Mouse (Mus musculus) brown adipose tissue, adult 24 weeks (tissue): ENCODE data around the gene Rtp3. TPM values are rescaled to one million over a fixed set of nuclear protein-coding genes. Genes with fewer than 3 reads are reported as not detected.

Experiments used
- H3K27ac ChIP-seq: fragments of 200-500 bp; replicated peaks from 2 replicates; pipeline ENCODE4 v1.5.1; 2012; ENCODE audit warnings: low read depth, mild to moderate bottlenecking, low read length
- H3K4me1 ChIP-seq: fragments of 200-500 bp; 2 replicates; pipeline ENCODE4 v1.6.1; 2012; ENCODE audit warnings: low read length, mixed read lengths; ENCODE audit not compliant: control insufficient read depth, insufficient read depth, insufficient read length
- H3K4me3 ChIP-seq: fragments of 200-500 bp; 2 replicates; pipeline ENCODE4 v1.5.1; 2012; ENCODE audit warnings: low read depth, mild to moderate bottlenecking, low read length, moderate library complexity; ENCODE audit not compliant: insufficient read depth
- polyA plus RNA-seq: library from polyadenylated mRNA; stranded (reverse); fragments of >200 nt; gene quantifications from 2 replicates; pipeline ENCODE4 v1.2.4, GENCODE M21; 2012; ENCODE audit not compliant: missing spikeins, insufficient read depth, insufficient read length

Rtp3 gene
- polyA plus RNA-seq, 1 experiment, result 2.2 TPM

DNA sequence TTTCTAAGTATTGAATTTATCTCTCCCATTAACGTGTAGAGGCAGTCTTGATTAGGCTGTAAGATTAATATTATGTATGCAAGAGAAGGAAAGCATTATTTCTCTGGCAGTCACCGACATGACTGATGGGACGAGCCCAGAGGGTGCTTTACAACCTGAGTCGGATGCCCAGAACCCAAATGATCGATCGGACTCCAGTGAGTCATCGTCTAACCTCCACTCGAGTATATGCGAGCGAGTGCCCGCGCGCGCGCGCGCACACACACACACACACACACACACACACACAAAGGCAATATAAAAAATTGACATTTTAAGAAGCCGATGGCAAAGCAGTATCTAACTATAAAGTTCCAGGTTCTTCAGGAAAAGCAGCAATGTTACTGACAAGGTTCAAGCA, 45.0 kb downstream of the Rtp3 start:
- Histone ChIP-seq H3K4me3 (no peak overlapping the region), H3K4me1 (no peaks in the 10 kb centered on the region), H3K27ac (no peak overlapping the region)

DNA sequence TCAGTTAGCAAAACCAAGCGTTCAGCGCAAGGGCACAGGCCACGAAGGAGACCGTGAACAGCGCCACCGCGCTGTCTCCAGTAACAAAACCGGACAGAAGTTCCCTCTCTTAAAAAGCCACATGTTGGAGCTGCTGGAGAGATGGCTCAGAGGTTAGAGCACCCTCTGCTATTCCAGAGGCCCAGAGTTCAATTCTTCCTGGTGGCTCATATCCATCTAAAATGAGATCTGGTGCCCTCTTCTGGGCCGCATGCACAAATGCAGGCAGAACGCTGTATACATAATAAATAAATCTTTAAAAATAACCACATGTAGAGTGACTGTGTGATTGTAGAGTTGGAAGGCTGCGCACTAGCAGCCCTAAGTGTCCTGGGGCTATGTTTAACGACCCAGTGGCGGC, 46.1 kb downstream of the Rtp3 start:
- no peaks in the 10 kb centered on the region for H3K4me1 ChIP-seq
- H3K27ac ChIP-seq, result no peak overlapping the region
- no peak overlapping the region for H3K4me3 ChIP-seq

DNA sequence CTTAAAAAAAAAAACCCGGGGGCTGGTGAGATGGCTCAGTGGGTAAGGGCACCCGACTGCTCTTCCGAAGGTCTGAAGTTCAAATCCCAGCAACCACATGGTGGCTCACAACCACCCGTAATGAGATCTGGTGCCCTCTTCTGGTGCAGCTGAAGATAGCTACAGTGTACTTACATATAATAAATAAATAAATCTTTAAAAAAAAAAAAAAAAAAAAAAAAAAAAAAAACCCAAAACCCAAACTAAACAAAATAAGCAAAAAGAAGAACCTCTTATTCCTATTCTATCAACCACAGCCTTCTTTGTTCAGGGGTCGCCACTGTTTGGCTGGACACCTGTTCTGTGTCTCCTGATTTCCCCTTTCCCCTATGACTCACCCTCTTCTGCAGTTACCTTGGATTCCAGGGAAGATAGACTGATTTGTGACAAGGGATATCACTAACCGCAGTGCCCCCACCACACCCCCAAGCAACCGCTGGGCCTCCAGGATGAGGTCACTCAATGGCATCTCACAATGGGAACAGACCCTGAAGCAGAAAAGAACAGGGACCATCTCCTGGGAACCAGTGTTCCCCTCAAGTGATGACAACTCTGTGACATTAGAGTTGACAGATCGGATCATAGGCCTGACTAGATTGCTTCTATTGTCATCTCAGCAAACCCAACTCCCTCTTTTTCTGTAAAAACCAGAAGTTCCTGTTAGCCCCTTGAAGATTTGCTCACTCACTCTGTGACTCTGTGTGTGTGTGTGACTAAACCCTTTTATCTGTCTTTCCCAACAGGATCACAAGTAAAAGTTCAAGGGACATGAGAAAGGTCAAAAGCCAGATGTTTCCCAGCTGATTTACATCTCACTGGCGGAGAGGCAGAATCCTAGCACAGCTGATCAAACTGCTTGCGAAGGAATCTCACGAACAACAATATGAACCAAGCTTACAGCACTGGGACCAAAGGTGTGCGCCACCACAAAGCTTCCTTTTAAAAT, 52.6 kb downstream of the Rtp3 start:
- Histone ChIP-seq H3K4me1 (no peaks in the 10 kb centered on the region), H3K4me3 (no peak overlapping the region), H3K27ac (no peak overlapping the region)

DNA sequence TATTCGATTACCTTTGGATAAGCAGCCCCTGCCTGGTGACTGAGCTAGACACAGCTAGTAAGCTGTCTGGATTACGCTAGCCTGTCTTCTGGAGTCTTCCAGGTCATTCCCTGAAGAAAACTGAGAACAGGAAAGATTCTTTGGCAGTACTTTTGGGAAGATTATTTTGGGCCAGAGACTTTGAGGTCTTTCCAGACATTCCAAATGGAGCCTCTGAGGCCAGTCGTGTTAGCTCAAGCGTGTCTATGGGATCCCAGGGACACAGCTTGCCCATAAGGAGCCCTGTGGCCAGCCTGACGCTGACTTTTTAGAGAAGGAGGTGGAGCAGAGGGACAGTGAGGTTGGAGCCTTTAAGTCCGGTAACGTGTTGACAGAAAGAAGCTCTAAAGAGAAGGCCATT, 54.4 kb downstream of the Rtp3 start:
- Histone ChIP-seq H3K4me1 (no peaks in the 10 kb centered on the region), H3K4me3 (no peak overlapping the region), H3K27ac (no peak overlapping the region)

Other genes with a start within 250 kb of the Rtp3 start
- 17.2 and 23.5 TPM in 2 replicates for gene Myl3, start 248.7 kb downstream of the Rtp3 start, polyA plus RNA-seq
- gene Pth1r, start 243.4 kb downstream of the Rtp3 start, polyA plus RNA-seq, result 23.3 and 25.4 TPM in 2 replicates
- gene Prss42, start 192.4 kb downstream of the Rtp3 start, polyA plus RNA-seq, result not detected in 2 replicates
- gene Prss44, start 176.6 kb downstream of the Rtp3 start, polyA plus RNA-seq, result not detected in 2 replicates
- not detected in 2 replicates for gene Prss43, start 163.9 kb downstream of the Rtp3 start, polyA plus RNA-seq
- not detected in 2 replicates for gene Prss45, start 156.0 kb downstream of the Rtp3 start, polyA plus RNA-seq
- not detected in 2 replicates for gene Prss46, start 146.1 kb downstream of the Rtp3 start, polyA plus RNA-seq
- not detected in 2 replicates for gene Prss50, start 132.6 kb downstream of the Rtp3 start, polyA plus RNA-seq
- 5.7 and 9.0 TPM in 2 replicates for gene Als2cl, start 110.7 kb downstream of the Rtp3 start, polyA plus RNA-seq
- 1.5 and 1.8 TPM in 2 replicates for gene Tmie, start 110.5 kb downstream of the Rtp3 start, polyA plus RNA-seq
- gene Fam240a, start 73.7 kb downstream of the Rtp3 start, polyA plus RNA-seq, result not detected in 2 replicates
- gene Tdgf1, start 44.4 kb downstream of the Rtp3 start, polyA plus RNA-seq, result not detected in 2 replicates
- 0.88 TPM in 1 of 2 replicates, not detected in the other for gene Lrrc2, start 39.0 kb downstream of the Rtp3 start, polyA plus RNA-seq
- gene Ltf, start 28.7 kb upstream of the Rtp3 start, polyA plus RNA-seq, result not detected in 2 replicates
- 1.3 and 1.6 TPM in 2 replicates for gene Ccrl2, start 66.9 kb upstream of the Rtp3 start, polyA plus RNA-seq
- gene Lrrfip2, start 127.0 kb upstream of the Rtp3 start, polyA plus RNA-seq, result 36.9 and 43.5 TPM in 2 replicates